Mouse (Mus musculus): Measurements from ENCODE around the gene Lypd5. TPM values are rescaled to one million over a fixed set of nuclear protein-coding genes. Genes with fewer than 3 reads are reported as not detected.

The Lypd5 gene
- not detected in 2 replicates for polyA plus RNA-seq (2015; fragmentation: Nextera tagmentation; extraction: Ambion mirVana)

DNA sequence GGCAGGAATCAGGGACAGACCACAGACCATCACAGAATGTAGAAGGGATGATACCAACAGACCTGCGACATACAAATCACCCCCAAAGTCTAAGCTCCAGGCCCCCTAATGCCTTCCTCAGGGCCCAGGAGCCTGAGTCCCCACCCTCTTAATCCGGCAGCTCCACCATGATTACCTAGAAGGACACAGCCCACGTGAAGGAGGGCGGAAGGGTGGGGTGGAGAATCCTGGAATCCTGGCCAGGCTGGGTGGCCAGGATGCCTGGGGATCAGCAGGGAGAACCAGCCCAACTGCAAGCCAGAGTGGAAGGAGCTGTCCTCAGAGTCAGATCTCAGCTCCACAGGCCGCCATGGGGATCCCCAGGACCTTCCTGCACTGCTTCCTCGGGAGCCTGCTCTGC lies at the start of gene Lypd5:
TSS of gene Lypd5 (plus strand) at position 301 of the 400 bp plus-strand sequence.
- Histone ChIP-seq H3K4me1 (ENCODE audit: control insufficient read depth, insufficient read depth, low read length) (no peaks in the 10 kb centered on the region), H3K27me3 (ENCODE audit: control insufficient read depth, insufficient read depth, low read length) (no peaks in the 10 kb centered on the region; the same call in 1 of the 2 replicates), H3K9me3 (replicated peaks; ENCODE audit: control insufficient read depth, low read length) (peaks cover 3% of the 10 kb centered on the region; the same call in 1 of the 2 replicates), H3K4me2 (ENCODE audit: low read depth, low read length) (no peak within 1 kb of the TSS), H3K9ac (ENCODE audit: low read length) (no peak within 1 kb of the TSS), H3K4me3 (ENCODE audit: low read length) (no peak within 1 kb of the TSS), H3K36me3 (ENCODE audit: control insufficient read depth, insufficient read depth) (no peaks in the 10 kb centered on the region), H3K27ac (ENCODE audit: low read length) (no peak within 1 kb of the TSS)
- 34% methylated on average over 6 of the region's 6 CpGs for WGBS
- no peak for ATAC-seq (replicated peaks; ENCODE audit: extremely low read depth, insufficient read depth, low FRiP score)

DNA sequence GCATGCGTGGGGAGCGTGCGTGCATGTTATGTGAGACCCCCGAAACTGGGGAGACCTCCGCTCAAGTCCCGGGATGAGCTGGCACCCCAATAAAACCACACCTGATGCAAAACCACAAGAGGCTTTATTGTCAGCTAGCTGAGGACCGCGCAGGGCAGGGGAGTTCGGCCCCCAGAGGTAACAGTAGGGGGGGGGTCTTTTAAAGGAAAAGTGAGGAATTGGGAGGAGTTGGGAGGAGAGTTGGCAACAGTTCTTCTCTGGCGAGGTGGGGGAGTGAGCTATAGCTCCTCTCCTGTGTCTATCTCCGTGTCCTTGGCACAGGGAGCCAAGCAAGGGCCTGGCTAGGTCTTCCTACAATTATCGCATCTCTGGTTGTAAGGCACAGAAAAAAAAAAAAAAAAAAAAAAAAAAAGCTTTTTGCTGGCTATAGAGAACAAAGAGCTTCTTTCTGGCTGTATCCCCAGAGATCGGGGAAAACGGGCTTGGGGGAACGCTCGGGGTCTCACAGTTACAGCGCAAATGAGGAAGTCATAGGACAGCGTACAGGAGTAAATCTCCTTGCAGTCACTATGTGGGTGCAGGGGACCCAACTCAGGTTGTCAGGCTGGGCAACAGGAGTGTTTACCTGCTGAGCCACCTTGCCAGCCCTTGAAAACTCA lies 49.0 kb upstream of the Lypd5 start:
- peak overlapping the region; percentile 61 for H3K9ac ChIP-seq (ENCODE audit: low read length)
- no peak for ATAC-seq (replicated peaks; ENCODE audit: extremely low read depth, insufficient read depth, low FRiP score)
- H3K4me1 ChIP-seq (ENCODE audit: control insufficient read depth, insufficient read depth, low read length): peaks cover 17% of the 10 kb centered on the region
- H3K27ac ChIP-seq (ENCODE audit: low read length): 0 out of 2 replicates have a peak overlapping the region, but pooled peaks have one; percentile 27
- H3K36me3 ChIP-seq (ENCODE audit: control insufficient read depth, insufficient read depth): peaks cover 30% of the 10 kb centered on the region
- H3K4me2 ChIP-seq (ENCODE audit: low read depth, low read length): peak overlapping the region; percentile 92
- 1% methylated on average over 18 of the region's 18 CpGs for WGBS
- H3K9me3 ChIP-seq (replicated peaks; ENCODE audit: control insufficient read depth, low read length): no peaks in the 10 kb centered on the region
- peak overlapping the region; percentile 87 for H3K4me3 ChIP-seq (ENCODE audit: low read length)
- no peaks in the 10 kb centered on the region for H3K27me3 ChIP-seq (ENCODE audit: control insufficient read depth, insufficient read depth, low read length)

DNA sequence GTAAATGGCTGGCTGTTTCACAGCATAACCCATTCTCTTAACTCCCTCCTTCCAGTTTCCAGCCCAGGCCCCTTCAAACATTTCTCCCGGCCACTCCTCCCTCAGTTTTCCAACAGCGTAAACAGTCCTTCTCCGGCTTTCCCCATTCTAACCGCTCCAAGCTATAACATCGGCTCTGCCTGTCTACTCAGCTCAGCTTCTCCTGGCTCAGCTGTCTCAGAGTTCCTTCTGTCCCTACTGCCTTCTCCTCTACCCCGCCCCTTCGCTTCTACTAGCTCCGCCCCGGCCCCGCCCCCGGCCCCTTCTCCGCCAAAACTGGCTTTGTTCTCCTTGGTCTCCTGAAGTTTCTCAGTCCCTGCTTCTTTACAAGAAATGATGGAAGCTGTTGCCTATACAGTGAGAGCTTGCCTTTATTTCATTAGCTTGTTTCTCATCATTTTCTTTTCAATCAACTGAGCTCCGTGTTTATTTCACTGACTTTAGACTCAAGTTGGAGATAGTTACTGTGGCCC lies 48.2 kb upstream of the Lypd5 start, which contains the start of gene Zfp61:
TSS of gene Zfp61 (minus strand) at position 462 of the 512 bp plus-strand sequence.
- Histone ChIP-seq H3K4me2 (ENCODE audit: low read depth, low read length) (peak within 1 kb of the TSS; percentile 92), H3K9me3 (replicated peaks; ENCODE audit: control insufficient read depth, low read length) (no peaks in the 10 kb centered on the region), H3K27ac (ENCODE audit: low read length) (peak within 1 kb of the TSS; percentile 40; the same call in 1 of the 2 replicates), H3K4me3 (ENCODE audit: low read length) (peak within 1 kb of the TSS; percentile 87), H3K9ac (ENCODE audit: low read length) (peak within 1 kb of the TSS; percentile 61), H3K4me1 (ENCODE audit: control insufficient read depth, insufficient read depth, low read length) (peaks cover 17% of the 10 kb centered on the region), H3K36me3 (ENCODE audit: control insufficient read depth, insufficient read depth) (peaks cover 21% of the 10 kb centered on the region), H3K27me3 (ENCODE audit: control insufficient read depth, insufficient read depth, low read length) (no peaks in the 10 kb centered on the region)
- ATAC-seq (replicated peaks; ENCODE audit: extremely low read depth, insufficient read depth, low FRiP score): peak; percentile 53; the same call in 1 of the 2 replicates
- WGBS: 2% methylated on average over 13 of the region's 13 CpGs

DNA sequence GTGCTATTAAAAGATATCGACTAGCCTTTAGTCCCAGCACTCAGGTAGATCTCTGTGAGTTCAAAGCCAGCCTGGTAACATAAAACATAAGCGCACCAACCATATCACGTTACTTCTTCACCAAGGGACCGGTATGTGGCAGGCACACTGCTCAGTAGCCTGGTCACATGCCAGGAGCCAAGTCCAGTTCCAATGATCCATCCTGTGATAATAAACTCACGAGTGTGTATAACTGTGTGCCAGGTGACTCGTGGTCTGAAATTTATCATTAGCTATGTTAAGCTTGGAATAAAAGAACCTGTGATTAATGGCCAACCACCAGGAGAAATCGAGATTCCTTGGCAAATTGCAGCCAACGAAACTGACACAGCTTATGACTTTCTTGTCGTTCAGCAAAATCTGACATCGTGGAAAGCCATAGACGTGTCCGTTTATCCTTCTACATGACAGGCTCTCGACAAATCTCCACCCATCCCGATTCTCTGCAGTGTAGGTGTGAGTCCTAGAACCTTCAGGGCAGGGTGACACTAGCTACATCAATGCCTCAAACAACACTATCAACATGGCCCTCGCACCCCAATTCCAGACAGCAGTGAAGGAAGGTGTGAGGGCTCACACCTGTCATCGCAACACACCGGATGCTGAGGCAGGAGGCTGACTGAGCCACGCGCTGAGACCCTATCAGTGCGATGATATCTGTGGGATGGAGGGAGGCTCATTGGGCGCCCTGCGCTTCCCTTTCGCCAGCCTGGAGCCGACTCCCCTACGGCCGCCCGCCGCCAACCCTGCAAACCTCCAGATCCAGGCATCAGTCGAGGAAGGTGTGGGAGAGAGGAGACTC lies 33.0 kb upstream of the Lypd5 start:
- Histone ChIP-seq H3K4me3 (ENCODE audit: low read length) (peak overlapping the region; percentile 79), H3K27ac (ENCODE audit: low read length) (0 out of 2 replicates have a peak overlapping the region, but pooled peaks have one; percentile 20), H3K4me1 (ENCODE audit: control insufficient read depth, insufficient read depth, low read length) (peaks cover 5% of the 10 kb centered on the region; the same call in 1 of the 2 replicates), H3K9me3 (replicated peaks; ENCODE audit: control insufficient read depth, low read length) (no peaks in the 10 kb centered on the region), H3K9ac (ENCODE audit: low read length) (peak overlapping the region; percentile 87), H3K27me3 (ENCODE audit: control insufficient read depth, insufficient read depth, low read length) (no peaks in the 10 kb centered on the region), H3K4me2 (ENCODE audit: low read depth, low read length) (peak overlapping the region; percentile 94), H3K36me3 (ENCODE audit: control insufficient read depth, insufficient read depth) (no peaks in the 10 kb centered on the region; the same call in 1 of the 2 replicates)
- ATAC-seq (replicated peaks; ENCODE audit: extremely low read depth, insufficient read depth, low FRiP score): 0 out of 2 replicates have a peak, but pooled peaks have one; percentile 1
- 28% methylated on average over 29 of the region's 29 CpGs for WGBS

DNA sequence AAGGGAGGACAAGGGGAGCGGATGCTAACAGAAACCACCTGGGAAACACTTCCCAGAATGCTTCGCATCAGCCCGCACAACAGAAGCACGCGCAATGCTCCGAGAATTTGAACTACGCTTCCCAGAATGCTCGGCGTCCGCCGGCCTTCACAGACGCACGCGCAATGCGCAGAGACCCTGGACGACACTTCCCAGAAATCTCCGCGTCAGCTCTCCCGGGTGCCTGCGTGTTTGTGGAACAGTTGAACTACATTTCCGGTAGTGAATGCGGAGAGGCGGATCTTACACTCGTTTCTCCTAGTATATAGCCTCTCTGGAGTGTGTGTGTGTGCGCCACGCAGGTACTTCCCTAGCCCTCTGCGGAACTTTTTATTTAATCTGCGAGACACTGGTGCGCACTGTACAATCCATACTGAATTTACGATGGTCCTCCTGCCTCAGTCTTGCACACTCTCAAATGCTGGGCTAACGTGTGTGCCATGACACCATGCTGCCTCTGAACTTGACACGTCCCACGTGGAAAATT lies 32.4 kb upstream of the Lypd5 start, which contains the start of gene Zfp94:
TSS of gene Zfp94 (minus strand) at position 100 of the 526 bp plus-strand sequence.
- H3K9me3 ChIP-seq (replicated peaks; ENCODE audit: control insufficient read depth, low read length): no peaks in the 10 kb centered on the region
- no peaks in the 10 kb centered on the region for H3K27me3 ChIP-seq (ENCODE audit: control insufficient read depth, insufficient read depth, low read length)
- ATAC-seq (replicated peaks; ENCODE audit: extremely low read depth, insufficient read depth, low FRiP score): peak; percentile 95
- peak within 1 kb of the TSS; percentile 94 for H3K4me2 ChIP-seq (ENCODE audit: low read depth, low read length)
- under 1% methylated on average over 33 of the region's 33 CpGs for WGBS
- H3K36me3 ChIP-seq (ENCODE audit: control insufficient read depth, insufficient read depth): no peaks in the 10 kb centered on the region
- peak within 1 kb of the TSS; percentile 76 for H3K27ac ChIP-seq (ENCODE audit: low read length)
- peak within 1 kb of the TSS; percentile 79 for H3K4me3 ChIP-seq (ENCODE audit: low read length)
- peak within 1 kb of the TSS; percentile 87 for H3K9ac ChIP-seq (ENCODE audit: low read length)
- peaks cover 5% of the 10 kb centered on the region; the same call in 1 of the 2 replicates for H3K4me1 ChIP-seq (ENCODE audit: control insufficient read depth, insufficient read depth, low read length)

DNA sequence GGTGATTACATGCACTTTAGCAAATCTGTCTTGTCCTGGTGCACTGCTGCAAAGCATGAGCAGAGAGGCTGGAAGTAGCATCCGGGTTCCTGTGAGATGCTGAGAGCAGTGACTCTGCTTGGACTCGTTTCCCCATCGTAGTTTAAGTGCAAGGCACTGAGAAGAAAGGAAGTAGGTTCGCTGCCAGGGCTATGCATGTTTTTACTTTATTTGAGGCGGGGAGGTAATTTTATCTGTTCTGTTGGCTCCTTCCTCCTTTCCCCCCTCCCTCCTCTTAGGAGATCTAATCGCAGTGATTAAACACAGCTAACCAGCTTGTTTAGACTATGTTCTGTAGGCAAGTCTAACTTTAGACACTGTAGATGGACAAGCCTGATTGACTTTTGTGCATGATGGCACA lies 30.1 kb upstream of the Lypd5 start:
- peaks cover 3% of the 10 kb centered on the region for H3K9me3 ChIP-seq (replicated peaks; ENCODE audit: control insufficient read depth, low read length)
- H3K9ac ChIP-seq (ENCODE audit: low read length): no peak overlapping the region
- H3K27me3 ChIP-seq (ENCODE audit: control insufficient read depth, insufficient read depth, low read length): no peaks in the 10 kb centered on the region
- H3K4me3 ChIP-seq (ENCODE audit: low read length): no peak overlapping the region
- no peaks in the 10 kb centered on the region for H3K36me3 ChIP-seq (ENCODE audit: control insufficient read depth, insufficient read depth)
- no peak overlapping the region for H3K4me2 ChIP-seq (ENCODE audit: low read depth, low read length)
- H3K4me1 ChIP-seq (ENCODE audit: control insufficient read depth, insufficient read depth, low read length): peaks cover 5% of the 10 kb centered on the region; the same call in 1 of the 2 replicates
- WGBS: 60% methylated on average over 6 of the region's 6 CpGs
- ATAC-seq (replicated peaks; ENCODE audit: extremely low read depth, insufficient read depth, low FRiP score): no peak
- no peak overlapping the region for H3K27ac ChIP-seq (ENCODE audit: low read length)

GRCm38 (mm10) chr7:24322593-24322992 lies 26.4 kb upstream of the Lypd5 start:
- H3K4me2 ChIP-seq (ENCODE audit: low read depth, low read length): no peak overlapping the region
- no peaks in the 10 kb centered on the region for H3K36me3 ChIP-seq (ENCODE audit: control insufficient read depth, insufficient read depth)
- H3K9ac ChIP-seq (ENCODE audit: low read length): no peak overlapping the region
- no peak overlapping the region for H3K4me3 ChIP-seq (ENCODE audit: low read length)
- H3K27ac ChIP-seq (ENCODE audit: low read length): no peak overlapping the region
- no peak for ATAC-seq (replicated peaks; ENCODE audit: extremely low read depth, insufficient read depth, low FRiP score)
- 55% methylated on average over 4 of the region's 4 CpGs for WGBS
- H3K4me1 ChIP-seq (ENCODE audit: control insufficient read depth, insufficient read depth, low read length): no peaks in the 10 kb centered on the region
- H3K9me3 ChIP-seq (replicated peaks; ENCODE audit: control insufficient read depth, low read length): peaks cover 15% of the 10 kb centered on the region
- no peaks in the 10 kb centered on the region for H3K27me3 ChIP-seq (ENCODE audit: control insufficient read depth, insufficient read depth, low read length)

GRCm38 (mm10) chr7:24325197-24325596 lies 23.8 kb upstream of the Lypd5 start:
- WGBS: 88% methylated on average over 6 of the region's 6 CpGs
- Histone ChIP-seq H3K9ac (ENCODE audit: low read length) (no peak overlapping the region), H3K4me3 (ENCODE audit: low read length) (no peak overlapping the region)

More at GRCm38 (mm10) chr7:24325197-24325596, 23.8 kb upstream of the Lypd5 start:
- Histone ChIP-seq H3K4me2 (ENCODE audit: low read depth, low read length) (peak overlapping the region; percentile 65; the same call in 1 of the 2 replicates), H3K36me3 (ENCODE audit: control insufficient read depth, insufficient read depth) (no peaks in the 10 kb centered on the region), H3K9me3 (replicated peaks; ENCODE audit: control insufficient read depth, low read length) (peaks cover 15% of the 10 kb centered on the region), H3K4me1 (ENCODE audit: control insufficient read depth, insufficient read depth, low read length) (no peaks in the 10 kb centered on the region), H3K27me3 (ENCODE audit: control insufficient read depth, insufficient read depth, low read length) (no peaks in the 10 kb centered on the region), H3K27ac (ENCODE audit: low read length) (no peak overlapping the region)
- ATAC-seq (replicated peaks; ENCODE audit: extremely low read depth, insufficient read depth, low FRiP score): no peak
